Mouse (Mus musculus): ENCODE results near the gene Slc16a5. TPM values are rescaled to one million over a fixed set of nuclear protein-coding genes. Genes with fewer than 3 reads are reported as not detected.

Slc16a5 gene
- total RNA-seq (2021): 1 to 10 TPM in 1 of 2 experiments, under 1 TPM in 1; 0.51 to 3.6 TPM
- long read RNA-seq, experiment 1, partial matches to known transcripts: 0 of 2 reads
- long read RNA-seq, experiment 1, other reads (novel, unspliced or antisense): 2 of 2 reads
- long read RNA-seq, experiment 2, partial matches to known transcripts: 0 of 1 reads
- long read RNA-seq, experiment 2, other reads (novel, unspliced or antisense): 0 of 1 reads

DNA sequence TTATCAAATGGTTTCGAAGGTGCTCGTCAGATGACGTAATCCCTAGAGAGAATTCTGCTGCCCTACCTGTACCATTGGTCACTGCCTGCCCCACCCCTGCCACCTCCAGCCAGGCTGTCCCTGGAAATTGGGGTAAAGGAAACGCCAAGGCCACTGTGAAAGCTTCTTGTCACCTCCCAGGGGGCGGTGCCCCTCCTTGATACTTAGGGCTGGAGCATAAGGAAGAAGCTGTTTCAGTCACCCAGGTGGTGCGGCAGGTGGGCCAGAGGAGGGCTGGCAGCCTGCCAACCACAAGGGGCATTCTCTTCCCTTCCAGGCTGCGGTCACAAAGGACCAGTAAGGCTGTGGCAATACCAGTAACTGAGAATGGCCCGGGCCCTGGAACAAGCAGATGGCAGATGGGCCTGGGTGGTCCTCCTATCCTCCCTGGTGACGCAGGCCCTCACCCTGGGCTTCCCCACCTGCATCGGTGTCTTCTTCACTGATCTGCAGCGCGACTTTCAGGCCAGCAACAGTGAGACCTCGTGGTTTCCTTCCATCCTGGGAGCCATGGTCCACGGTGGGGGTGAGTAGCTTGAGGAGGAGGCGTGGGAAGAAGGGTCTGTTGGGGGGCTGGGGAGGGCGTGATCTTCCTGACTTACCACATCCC is at the start of gene Slc16a5:
Gene Slc16a5, plus strand, starts transcription at position 232 of the 649 bp plus-strand sequence.
- no peak for DNase-seq (ENCODE audit: low spot score in 2 of 2)

DNA sequence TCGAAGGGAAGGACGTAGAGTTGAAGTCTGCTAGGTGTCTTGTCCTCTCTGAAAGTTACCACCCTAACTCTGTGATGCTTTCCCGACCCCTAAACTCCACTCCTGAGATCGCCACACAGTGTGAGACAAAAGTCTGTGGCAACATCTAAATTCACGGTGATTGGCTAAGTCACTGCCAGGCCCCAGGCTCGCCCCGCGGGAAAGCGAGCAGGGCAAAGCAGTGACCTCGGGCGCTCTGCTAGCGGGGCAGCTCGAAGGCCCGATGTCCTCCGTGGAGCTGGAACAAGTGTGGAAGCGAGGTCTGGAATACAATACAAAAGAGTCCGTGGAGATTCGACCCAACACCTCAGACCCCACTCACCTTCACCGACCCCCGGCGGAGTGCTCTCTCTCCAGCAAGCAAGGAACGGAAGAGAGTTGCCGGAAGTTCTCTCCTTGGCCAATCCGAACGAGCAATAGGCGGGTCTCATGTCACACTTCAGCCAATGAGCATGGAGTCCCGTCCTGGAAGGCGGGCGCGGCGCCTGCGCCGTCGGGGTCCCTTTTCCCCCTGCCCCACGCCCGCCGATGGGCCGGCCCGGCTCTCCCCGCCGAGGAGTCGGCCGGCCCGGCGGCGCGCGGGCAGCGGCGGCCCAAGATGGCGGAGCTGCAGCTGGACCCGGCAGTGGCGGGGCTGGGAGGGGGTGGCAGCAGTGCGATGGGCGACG is 42.6 kb upstream of the Slc16a5 start, which contains the start of the genes Atp5h and Kctd2:
Gene Atp5h, minus strand, starts transcription at position 432 of the 707 bp plus-strand sequence.
Gene Kctd2, plus strand, starts transcription at position 598 of the 707 bp plus-strand sequence.
- peak; percentile 86 to 92 for DNase-seq (ENCODE audit: low spot score in 2 of 2)

DNA sequence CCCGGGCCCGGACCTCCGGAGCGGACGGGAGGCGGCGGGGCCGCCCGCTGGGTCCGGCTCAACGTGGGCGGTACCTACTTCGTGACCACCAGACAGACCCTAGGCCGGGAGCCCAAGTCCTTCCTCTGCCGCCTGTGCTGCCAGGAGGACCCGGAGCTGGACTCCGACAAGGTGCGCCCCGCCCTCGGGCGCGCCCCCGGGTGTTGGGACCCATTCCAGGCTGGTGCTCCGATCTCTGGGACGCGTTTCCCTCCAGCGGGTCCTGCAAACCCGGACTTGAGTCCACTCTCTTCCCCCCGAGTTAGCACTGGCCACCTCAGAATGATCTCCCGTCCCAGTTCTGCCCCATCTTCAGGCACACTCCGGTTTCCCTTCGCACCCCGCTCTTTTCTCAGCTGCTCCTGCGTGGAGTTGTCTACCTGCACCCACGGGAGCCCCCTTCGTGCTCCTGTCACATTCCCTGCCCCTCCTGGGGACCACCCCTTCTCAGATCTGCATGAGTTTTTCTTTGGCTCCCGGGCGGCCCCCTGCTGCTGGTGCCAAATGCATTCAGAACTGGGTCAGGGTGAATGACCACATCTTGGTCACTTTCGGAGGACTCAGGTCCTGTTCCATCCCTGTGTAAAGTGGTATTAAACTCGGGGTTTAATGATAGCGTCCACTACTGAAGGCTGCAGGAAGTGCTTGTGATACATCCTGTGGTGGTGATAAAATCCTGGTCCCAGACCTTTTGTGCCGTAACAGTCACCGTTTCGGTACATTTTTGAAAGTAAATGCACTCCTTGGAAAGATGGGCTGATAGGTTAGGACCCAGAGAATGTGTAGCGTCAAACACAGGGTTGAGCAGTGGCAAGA is 41.7 kb upstream of the Slc16a5 start:
- DNase-seq (ENCODE audit: low spot score in 2 of 2): peak; percentile 25 to 27

DNA sequence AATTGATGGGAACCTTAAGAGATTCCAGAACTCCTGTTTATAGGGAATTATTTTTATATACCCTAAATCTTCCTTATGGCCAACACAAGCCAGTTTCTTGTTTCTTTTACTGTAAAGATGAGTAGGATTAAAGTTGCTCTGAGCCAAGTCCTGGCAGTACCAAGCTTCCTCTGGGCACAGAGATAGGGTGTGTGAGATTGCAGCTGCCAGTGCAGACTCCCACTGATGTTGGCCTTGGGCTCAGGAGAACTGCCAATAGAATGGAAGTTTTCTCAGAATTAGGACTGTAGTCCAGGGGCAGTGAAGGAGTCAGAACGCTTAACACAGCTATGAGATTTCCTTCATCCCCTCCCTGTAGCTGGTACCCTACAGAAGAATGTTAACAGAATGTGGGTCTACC is 40.9 kb upstream of the Slc16a5 start:
- no peak for DNase-seq (ENCODE audit: low spot score in 2 of 2)

DNA sequence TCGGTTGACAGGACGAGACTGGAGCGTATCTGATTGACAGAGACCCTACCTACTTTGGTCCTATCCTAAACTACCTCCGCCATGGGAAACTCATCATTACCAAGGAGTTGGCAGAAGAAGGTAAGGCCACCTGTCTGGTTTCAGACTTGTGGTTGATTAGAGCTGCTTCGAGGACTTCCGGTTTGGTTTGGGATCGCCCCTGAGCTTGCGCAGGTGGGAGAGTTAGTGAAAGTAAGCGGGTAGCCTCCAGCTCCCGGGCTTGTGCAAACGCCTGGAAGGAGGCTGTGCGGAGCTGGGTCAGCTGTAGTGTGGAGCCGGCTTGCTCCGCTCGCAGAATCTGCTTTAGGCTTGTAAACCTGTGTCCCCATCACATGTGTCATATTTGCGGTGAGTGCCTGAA is 40.3 kb upstream of the Slc16a5 start:
- DNase-seq (ENCODE audit: low spot score in 2 of 2): no peak

DNA sequence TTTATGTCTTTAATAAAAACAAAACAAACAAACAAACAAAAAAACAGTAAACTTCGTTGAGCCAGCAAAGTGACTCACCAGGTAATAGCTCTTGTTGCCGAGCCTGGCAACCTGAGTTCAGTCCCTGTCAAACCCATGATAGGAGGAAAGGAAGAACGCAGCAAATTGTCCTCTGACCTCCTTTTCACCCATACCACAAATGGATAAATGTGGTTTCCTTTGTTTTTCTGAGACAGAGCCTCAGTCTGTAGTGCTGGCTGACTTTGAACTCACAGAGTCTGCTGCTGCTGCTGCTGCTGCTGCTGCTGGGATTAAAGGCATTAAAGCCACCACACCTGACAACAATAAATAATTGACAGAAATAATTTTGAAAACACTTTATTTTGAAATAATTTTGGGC is 39.2 kb upstream of the Slc16a5 start:
- DNase-seq (ENCODE audit: low spot score in 2 of 2): no peak

DNA sequence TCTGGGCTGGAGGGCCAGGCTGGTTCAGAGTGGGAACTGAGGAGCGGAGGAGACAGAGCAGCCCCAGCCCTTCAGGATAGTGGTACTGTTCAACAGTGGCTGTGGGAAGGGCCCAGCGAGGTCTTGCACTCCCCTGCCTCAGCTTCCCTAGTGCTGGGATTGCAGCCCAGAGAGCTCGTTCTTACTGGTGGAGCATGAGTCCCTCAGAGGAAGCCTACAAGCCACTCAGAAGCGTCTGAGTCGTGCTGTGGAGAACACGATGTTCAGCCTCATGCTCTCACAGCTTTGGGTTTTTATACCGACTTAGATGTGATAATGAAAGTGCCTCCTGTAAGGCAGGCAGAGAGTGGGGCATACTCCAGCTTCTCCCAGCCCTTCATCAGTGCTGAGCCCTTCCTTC is 37.6 kb upstream of the Slc16a5 start:
- no peak for DNase-seq (ENCODE audit: low spot score in 2 of 2)

DNA sequence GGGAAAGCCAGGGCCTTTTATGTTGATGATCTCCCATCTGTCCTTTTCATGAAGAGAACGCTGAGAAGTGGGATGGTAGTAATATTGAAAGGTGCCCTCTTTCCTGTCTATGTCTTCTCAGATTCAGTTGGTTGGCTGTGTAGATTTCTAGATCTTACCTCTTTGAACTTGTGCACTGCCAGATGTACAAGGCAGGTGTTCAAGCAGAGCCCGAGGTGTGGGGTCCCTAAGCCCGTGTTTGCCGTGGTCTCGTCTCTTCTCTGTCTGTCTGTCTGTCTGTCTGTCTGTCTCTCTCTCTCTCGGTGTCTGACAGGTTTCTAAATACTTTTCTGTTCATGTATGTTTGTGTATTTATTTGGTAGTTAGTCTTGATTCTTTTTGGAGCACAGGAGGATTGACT is 36.6 kb upstream of the Slc16a5 start:
- DNase-seq (ENCODE audit: low spot score in 2 of 2): no peak

DNA sequence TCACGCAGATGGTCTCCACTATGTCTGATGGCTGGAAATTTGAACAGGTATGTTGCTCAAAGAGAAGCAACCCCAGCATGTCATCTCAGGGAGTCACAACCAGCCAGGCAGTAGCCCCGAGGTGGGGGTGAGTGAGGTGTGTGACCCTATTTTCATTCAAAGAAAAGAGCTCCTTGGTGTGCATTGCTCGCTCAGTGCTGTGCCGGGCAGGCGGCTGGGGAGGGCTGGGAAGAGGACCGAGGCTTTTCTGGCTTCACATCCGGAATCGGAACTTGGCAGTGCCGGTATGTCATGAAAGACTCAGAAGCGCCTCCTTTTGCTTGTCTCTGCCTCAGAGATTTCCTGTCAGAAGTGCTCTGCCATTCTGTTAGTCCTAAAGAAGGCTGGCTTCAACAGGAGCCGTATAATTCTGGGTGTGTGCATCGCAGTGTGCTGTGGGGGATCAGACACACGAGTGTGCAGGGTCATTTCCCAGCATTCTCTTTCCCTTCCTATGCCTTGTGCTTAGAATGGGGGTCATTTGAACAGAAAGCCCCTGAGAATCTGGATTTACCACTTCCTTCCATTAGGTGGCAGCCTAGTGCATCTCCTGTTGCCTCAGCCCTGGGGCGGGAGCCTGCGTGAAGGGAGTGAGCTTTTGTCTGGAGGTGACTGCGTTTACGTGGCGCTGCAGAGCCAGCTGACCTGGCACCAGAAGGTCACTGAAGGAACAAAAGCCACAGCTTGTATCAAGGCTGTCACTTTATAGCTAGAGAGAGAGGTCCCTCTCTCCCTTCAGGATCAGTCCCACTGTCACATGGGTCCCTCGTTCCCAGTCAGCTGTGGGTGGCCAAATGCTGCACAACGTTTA is 34.6 kb upstream of the Slc16a5 start:
- DNase-seq (ENCODE audit: low spot score in 2 of 2): peak in 1 of 2 experiments; percentile 49

DNA sequence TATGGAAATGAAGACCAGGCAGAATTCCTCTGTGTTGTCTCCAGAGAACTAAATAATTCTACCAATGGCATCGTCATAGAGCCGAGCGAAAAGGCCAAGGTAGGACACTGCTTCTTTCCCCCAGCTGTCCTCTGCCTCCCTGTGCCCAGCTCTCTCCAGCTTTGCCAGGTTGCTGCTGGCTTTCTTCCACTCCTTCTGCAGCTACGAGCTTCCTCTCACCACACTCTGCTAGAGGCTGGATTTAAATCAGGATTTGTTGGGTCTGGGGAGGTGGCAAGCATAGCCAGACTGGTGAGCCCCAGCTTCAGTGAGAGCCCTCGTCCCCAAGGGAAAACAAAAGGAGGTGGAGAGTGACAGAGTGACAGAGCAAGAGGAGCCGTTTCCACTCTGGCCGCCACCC is 33.0 kb upstream of the Slc16a5 start:
- DNase-seq (ENCODE audit: low spot score in 2 of 2): no peak

DNA sequence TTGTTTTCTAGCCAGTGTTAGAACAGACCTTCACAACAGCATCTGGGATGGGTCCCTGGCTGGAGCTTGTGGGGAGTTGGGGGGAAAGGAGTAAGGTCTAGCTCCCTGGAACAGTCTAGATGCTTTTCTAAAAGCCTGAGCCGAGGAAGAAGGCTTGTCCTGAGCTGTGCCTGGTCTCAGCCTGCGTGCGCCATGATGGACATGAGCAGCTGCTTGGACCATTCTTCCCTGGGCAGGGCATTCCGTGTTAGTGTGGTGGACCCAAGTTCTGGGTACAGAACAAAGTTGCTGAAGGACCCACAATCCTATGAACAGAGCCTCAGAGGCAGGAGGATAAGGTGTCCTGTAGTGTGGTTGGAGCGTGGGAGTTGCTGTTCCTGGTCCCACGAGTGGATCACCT is 31.7 kb upstream of the Slc16a5 start:
- no peak for DNase-seq (ENCODE audit: low spot score in 2 of 2)

DNA sequence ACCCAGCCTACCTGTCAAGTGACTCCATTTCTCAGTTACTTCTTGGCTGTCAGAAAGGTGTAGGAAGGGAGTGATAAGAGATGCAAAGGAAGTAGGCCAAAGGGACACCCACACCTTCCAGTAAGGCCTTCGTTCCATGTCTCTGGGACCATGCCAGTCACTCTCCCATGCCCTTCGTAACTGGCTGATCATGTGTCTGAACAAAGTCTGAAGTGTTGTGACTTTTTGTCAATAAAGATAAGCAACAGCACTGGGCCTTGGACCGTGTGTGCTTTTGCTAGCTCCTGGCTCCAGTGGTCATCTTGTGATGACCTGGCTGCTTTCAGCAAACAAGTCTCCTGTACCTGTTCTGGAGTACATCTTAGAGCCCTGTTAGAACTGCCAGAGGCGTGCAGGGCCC is 29.5 kb upstream of the Slc16a5 start:
- DNase-seq (ENCODE audit: low spot score in 2 of 2): no peak

DNA sequence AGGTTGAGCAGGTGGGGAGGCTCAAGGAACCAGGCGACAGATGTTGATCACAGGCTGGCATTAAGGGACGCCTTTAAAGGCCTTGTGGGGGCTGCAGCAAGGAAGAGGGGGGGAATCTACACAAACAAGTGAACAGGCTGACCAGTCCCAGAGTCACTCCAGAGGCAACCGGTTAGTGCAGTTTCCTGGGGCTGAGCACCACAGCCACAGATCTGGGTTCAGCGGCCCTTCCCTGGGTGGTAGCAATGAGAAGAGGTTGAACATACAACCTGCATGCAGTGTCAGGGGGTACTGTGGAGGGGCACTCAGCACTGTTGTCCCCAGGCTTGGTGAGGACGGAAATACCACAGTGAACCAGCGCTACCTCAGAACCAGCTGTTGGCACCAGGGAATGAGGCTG is 28.9 kb upstream of the Slc16a5 start:
- no peak for DNase-seq (ENCODE audit: low spot score in 2 of 2)

DNA sequence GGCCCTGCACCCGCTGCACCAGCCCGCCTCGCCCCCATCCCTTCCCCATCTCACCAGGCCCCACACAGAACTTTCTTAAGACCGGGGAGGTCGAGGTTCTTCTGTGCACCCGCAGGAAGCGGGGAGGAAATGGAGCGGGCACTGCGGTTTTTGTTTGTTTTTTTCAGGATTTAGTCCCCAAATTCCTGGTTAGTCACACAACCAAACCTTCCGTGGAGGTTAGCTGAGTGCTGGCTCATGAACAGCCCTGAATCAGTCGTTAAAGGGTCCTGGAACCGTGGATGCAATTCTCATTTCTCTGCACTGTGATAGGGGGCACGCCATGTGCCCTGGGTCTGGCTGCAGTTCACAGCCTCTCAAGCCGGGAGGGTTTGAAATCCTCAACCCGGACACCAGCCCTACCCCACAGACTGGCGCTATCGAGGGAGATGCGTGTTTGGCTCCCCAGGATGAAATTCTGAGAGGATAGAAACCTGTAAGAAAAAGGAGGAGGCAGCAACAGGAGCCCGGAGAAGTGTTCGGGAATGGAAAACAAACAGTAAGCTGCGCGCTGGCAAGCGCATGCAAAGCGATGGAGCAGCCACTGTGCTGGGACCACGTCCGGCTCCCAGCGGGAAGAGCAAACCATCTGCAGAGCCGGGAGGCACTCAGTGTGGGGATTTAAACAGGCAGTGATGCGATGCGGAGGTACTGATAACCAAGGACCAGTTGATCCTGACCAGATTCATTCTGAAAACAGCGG is 26.5 kb upstream of the Slc16a5 start:
- no peak for DNase-seq (ENCODE audit: low spot score in 2 of 2)

DNA sequence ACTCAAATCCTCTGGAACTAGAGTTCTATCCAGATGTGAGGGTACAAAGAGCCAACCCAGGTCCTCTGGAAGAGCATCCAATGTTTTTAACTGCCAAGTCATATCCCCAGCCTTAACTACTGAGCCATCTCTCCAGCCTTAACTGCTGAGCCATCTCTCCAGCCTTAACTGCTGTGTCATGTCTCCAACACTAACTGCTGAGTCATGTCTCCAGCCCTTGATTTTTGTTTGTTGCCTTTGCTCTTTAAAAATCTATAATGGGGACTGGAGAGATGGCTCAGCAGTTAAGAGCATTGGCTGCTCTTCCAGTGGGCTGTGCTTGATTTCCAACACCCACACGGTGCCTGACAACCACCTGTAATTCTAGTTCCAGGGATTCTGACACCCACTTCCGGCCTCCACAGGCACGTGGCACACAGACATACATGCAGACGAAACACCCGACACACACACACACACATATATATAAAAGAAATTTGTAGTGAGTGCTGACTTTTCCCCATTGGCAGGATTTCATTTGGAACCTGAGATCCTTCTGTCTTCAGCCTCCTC is 24.6 kb upstream of the Slc16a5 start:
- no peak for DNase-seq (ENCODE audit: low spot score in 2 of 2)

DNA sequence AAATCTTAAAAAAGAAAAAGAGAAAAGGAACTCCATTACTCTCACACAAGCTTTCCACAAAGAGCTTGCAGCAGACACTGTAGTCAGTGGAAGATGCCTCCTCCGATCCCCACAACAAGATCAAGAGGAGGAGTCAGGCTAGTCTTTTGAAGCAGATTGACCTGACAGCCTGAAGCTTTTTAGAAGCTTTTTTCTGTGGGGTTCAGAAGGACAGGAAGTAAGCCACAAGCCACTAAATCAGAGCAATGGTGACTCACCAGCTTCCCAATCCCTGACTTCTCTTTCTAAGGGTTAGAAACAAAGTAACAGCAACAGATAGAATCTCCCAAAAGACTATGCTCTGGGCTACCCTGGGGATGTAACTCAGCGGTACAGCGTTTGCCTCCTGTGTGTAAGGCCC is 22.9 kb upstream of the Slc16a5 start:
- DNase-seq (ENCODE audit: low spot score in 2 of 2): no peak

DNA sequence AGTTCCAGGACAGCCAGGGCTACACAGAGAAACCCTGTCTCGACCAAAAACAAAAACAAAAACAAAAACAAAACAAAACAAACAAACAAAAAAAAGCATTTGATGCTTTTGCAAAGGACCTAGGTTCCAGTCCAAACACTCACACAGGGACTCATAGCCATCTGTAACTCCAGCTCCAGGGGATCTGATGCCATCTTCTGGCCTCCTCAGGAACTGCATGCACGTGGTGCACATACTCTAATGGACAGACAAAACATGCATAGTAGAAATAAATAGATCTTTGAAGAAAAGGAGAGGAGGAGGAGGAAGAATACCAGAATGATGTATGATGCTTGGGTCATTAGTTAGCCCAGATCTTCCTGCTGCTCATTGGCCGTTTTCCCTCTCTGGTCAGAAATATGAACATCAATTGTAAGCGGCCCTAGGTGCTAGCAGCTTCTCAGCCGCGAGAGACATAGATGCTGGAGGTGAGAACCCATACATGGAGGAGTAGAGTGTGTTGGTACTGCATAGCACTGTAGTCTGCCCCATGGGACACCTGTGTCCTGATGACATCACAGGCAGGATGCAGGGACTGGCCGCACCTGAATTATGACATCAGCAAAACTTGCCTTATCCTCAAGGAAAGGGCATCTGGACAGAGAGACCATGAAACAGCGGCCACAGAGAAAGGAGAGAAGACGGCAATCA is 22.2 kb upstream of the Slc16a5 start, which contains the start of gene Trim80:
Gene Trim80, plus strand, starts transcription at position 640 of the 690 bp plus-strand sequence.
- DNase-seq (ENCODE audit: low spot score in 2 of 2): no peak

DNA sequence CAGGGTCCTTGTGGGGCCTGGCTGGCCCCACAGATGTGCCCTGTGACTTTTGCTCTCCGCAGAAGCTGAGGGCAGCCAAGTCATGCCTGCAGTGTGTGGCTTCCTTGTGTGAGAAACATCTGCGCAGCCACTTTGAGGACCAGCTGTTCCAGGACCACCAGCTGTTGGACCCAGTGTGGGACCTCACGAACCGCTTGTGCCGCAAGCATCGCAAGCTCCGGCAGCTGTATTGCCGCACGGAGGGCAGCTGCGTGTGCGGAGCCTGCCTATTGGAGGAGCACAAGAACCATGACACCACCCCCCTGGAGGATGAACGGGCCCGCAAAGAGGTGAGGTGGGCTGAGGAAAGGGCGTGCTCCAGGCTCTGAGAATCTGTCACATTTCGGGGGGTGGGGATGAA is 20.9 kb upstream of the Slc16a5 start:
- DNase-seq (ENCODE audit: low spot score in 2 of 2): no peak

DNA sequence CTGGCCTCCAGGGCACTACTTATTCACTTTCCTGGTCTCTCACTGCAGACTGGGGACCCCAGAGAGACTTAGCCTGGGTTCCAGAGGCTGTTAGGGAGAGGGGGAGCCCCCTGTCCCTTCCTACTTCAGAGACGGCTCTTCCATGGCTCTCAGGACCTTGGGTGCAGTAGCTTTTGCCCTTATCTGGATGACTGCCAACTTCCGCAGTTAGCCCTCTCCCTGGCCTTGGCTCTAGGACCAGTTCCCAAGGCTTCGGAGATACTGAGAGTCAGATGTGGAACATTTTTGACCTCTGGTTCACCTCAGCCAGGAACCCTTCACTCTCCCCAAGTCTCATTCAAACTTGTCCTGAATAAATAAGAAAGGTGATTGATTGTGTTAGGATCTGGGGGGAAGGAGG is 15.4 kb upstream of the Slc16a5 start:
- no peak for DNase-seq (ENCODE audit: low spot score in 2 of 2)
